Mouse (Mus musculus) adrenal gland, postnatal 4 days (tissue): ENCODE data around the gene Hoxb7. TPM values are rescaled to one million over a fixed set of nuclear protein-coding genes. Genes with fewer than 3 reads are reported as not detected.
A peak's percentile ranks its signal among the peaks of the same experiment; 100 is the strongest.

Experiments used
- DNase-seq, 2 experiments: peaks; one replicate each; pipeline ENCODE4 v3.0.0; 2021 to 2022; ENCODE audit warnings: low spot score in 2 of 2, mixed read lengths in 2 of 2
- total RNA-seq, 2 experiments: library from RNA; stranded (reverse); gene quantifications; 2 replicates each; pipeline ENCODE4 v1.2.3; 2021

Hoxb7 gene
- total RNA-seq, 2 experiments from 2014 or later = 39.4 to 49.8 TPM

GRCm38 (mm10) chr11:96284041-96284749 is 2.2 kb upstream of the Hoxb7 start:
- no peak for DNase-seq

- no peak for DNase-seq
These were observed 1.4 kb upstream of the Hoxb7 start for GRCm38 (mm10) chr11:96284774-96285734.

GRCm38 (mm10) chr11:96286739-96287385 is 439 bp downstream of the Hoxb7 start:
- no peak for DNase-seq

GRCm38 (mm10) chr11:96287411-96287810 is 988 bp downstream of the Hoxb7 start:
- no peak for DNase-seq

GRCm38 (mm10) chr11:96288455-96289221 is 2.2 kb downstream of the Hoxb7 start:
- no peak for DNase-seq

GRCm38 (mm10) chr11:96289293-96289692 is 2.9 kb downstream of the Hoxb7 start:
- no peak for DNase-seq

- DNase-seq = no peak
These were observed 3.4 kb downstream of the Hoxb7 start for GRCm38 (mm10) chr11:96289837-96290236.

GRCm38 (mm10) chr11:96290705-96291355 is 4.4 kb downstream of the Hoxb7 start:
- no peak for DNase-seq

- DNase-seq = peak in 1 of 2 experiments; percentile 61
These were observed 5.5 kb downstream of the Hoxb7 start, which contains the start of gene Hoxb6 for GRCm38 (mm10) chr11:96291681-96292564. Hoxb6 (plus strand) TSS chr11:96292476.

GRCm38 (mm10) chr11:96292565-96293301 is 6.3 kb downstream of the Hoxb7 start:
- DNase-seq = no peak

GRCm38 (mm10) chr11:96293302-96293921 is 7.0 kb downstream of the Hoxb7 start:
- DNase-seq = no peak

GRCm38 (mm10) chr11:96294245-96295091 is 8.0 kb downstream of the Hoxb7 start:
- peak in 1 of 2 experiments; percentile 76 for DNase-seq

- no peak for DNase-seq
These were observed 8.8 kb downstream of the Hoxb7 start for GRCm38 (mm10) chr11:96295092-96295835.

- no peak for DNase-seq
These were observed 10.6 kb downstream of the Hoxb7 start for GRCm38 (mm10) chr11:96296997-96297396.

GRCm38 (mm10) chr11:96297428-96297827 is 11.0 kb downstream of the Hoxb7 start:
- no peak for DNase-seq

GRCm38 (mm10) chr11:96297968-96298635 is 11.7 kb downstream of the Hoxb7 start:
- DNase-seq = no peak
